ENCODE assay signal across 12 mouse cellular contexts in genomic region chr5:36379938-36380511, GRCm38 (mm10). TPM values are rescaled to one million over a fixed set of nuclear protein-coding genes. Genes with fewer than 3 reads are reported as not detected.
DNase-seq lines count a peak whose midpoint lies in the region; ATAC-seq lines count a peak whose summit lies in the region.
"Had no signal": no experiment of that assay in that cellular context is flagged by ENCODE, and none has a peak within 500 bp of the region (broad histone marks: within the 10 kb centered on the region; RNA-seq: fewer than 3 reads in every experiment).

No protein-coding gene starts in this region.

- 0 out of 2 replicates have a peak overlapping the region, but pooled peaks have one; percentile 17 for H3K27ac ChIP-seq in midbrain, embryonic 10.5 days (replicated peaks)
- H3K27ac ChIP-seq in midbrain, embryonic 16.5 days (ENCODE audit: low read length): no peak overlapping the region
- H3K27ac ChIP-seq: neural tube, embryonic 13.5 days had no signal

- H3K4me2 ChIP-seq in midbrain, embryonic 16.5 days (ENCODE audit: low read length): no peak overlapping the region
- H3K4me2 ChIP-seq: neural tube, embryonic 13.5 days had no signal

- no peak overlapping the region for H3K9ac ChIP-seq in midbrain, embryonic 16.5 days (ENCODE audit: low read depth, low read length)
- H3K9ac ChIP-seq: neural tube, embryonic 13.5 days had no signal

- peak; percentile 44 to 59 for DNase-seq in cerebellum, postnatal 10 days
- no peak for DNase-seq in cerebellum, adult 18-20 months
- DNase-seq in midbrain, embryonic 10.5 days (ENCODE audit: low spot score): no peak
- peak; percentile 40 for DNase-seq in gastrocnemius, postnatal 10 days
- peak; percentile 58 for DNase-seq in skeletal muscle tissue, adult 2 months (ENCODE audit: low read depth, low spot score)
- DNase-seq in embryo, embryonic 10.5 days (ENCODE audit: low spot score): no peak
- no peak for DNase-seq in neural tube, embryonic 10.5 days (ENCODE audit: extremely low spot score, low spot score)

- no peaks in the 10 kb centered on the region for H3K36me3 ChIP-seq in midbrain, embryonic 10.5 days
- no peaks in the 10 kb centered on the region for H3K36me3 ChIP-seq in midbrain, embryonic 16.5 days (ENCODE audit: control insufficient read depth, insufficient read depth, low read length)
- H3K36me3 ChIP-seq: neural tube, embryonic 13.5 days had no signal

- H3K4me3 ChIP-seq in midbrain, embryonic 10.5 days: no peak overlapping the region
- H3K4me3 ChIP-seq in midbrain, embryonic 16.5 days (ENCODE audit: low read depth, low read length): no peak overlapping the region
- H3K4me3 ChIP-seq: erythroblast, embryonic 14.5 days; neural tube, embryonic 13.5 days had no signal

- peaks cover 57% of the 10 kb centered on the region for H3K4me1 ChIP-seq in midbrain, embryonic 10.5 days
- H3K4me1 ChIP-seq in midbrain, embryonic 16.5 days (ENCODE audit: control insufficient read depth, insufficient read depth, low read length): peaks cover 4% of the 10 kb centered on the region; the same call in 1 of the 2 replicates

- H3K9me3 ChIP-seq in midbrain, embryonic 10.5 days (replicated peaks): no peaks in the 10 kb centered on the region
- H3K9me3 ChIP-seq in midbrain, embryonic 16.5 days (replicated peaks; ENCODE audit: control insufficient read depth, low read length, poor library complexity, severe bottlenecking): no peaks in the 10 kb centered on the region
- H3K9me3 ChIP-seq: neural tube, embryonic 13.5 days had no signal

- WGBS in midbrain, embryonic 10.5 days: 81% methylated on average over 6 of the region's 6 CpGs
- 94% methylated on average over 6 of the region's 6 CpGs for WGBS in midbrain, embryonic 16.5 days

- no peak for ATAC-seq in midbrain, embryonic 16.5 days
- ATAC-seq: intestine, embryonic 16.5 days had no signal

- H3K27me3 ChIP-seq in midbrain, embryonic 10.5 days (ENCODE audit: low read depth, poor library complexity, severe bottlenecking): peaks cover 54% of the 10 kb centered on the region
- H3K27me3 ChIP-seq in midbrain, embryonic 16.5 days (ENCODE audit: control insufficient read depth, insufficient read depth, low read depth, low read length): no peaks in the 10 kb centered on the region
- H3K27me3 ChIP-seq: neural tube, embryonic 13.5 days had no signal

RNA-seq across cellular contexts. Expression of gene Sorcs2, which starts 17.9 kb away (rescaled TPM):
- polyA plus RNA-seq in midbrain, embryonic 10.5 days (2016; fragmentation: Nextera tagmentation; extraction: Ambion mirVana): 9.0 and 10.8 TPM in 2 replicates
- 21.3 and 22.7 TPM in 2 replicates for polyA plus RNA-seq in midbrain, embryonic 16.5 days (2015; fragmentation: Nextera tagmentation; extraction: Ambion mirVana)
- total RNA-seq in gastrocnemius, postnatal 10 days (2021): 10 to 100 TPM; 15.6 to 16.0 TPM
- total RNA-seq: granulocyte monocyte progenitor cell, adult 5-6 weeks had no signal
- polyA plus RNA-seq: erythroblast, embryonic 14.5 days had no signal

Comparison
In these comparisons a context has a peak if more than half of its experiments do, and no peak if none do; other contexts are left out.
1. DNase-seq: peak in cerebellum, postnatal 10 days (2 of 2), gastrocnemius, postnatal 10 days (single experiment) and skeletal muscle tissue, adult 2 months (single experiment); none in cerebellum, adult 18-20 months (0 of 2), midbrain, embryonic 10.5 days (single experiment), embryo, embryonic 10.5 days (single experiment) and neural tube, embryonic 10.5 days (single experiment).